Mouse (Mus musculus) liver, embryonic 12.5 days (tissue): Measurements from ENCODE around the gene Shisal2b. TPM values are rescaled to one million over a fixed set of nuclear protein-coding genes. Genes with fewer than 3 reads are reported as not detected.

Experiments used
- ATAC-seq: fragments of 200-750 bp; cut with Nextera tagmentation; 2 replicates; pipeline ENCODE4 v1.8.0; 2017; ENCODE audit warnings: moderate number of reproducible peaks, mild to moderate bottlenecking, moderate library complexity
- H3K27ac ChIP-seq: fragments of 300-500 bp; sonication (generic); 2 replicates; pipeline ENCODE4 v1.5.1; 2016; ENCODE audit warnings: mild to moderate bottlenecking
- H3K27me3 ChIP-seq: fragments of 300-500 bp; sonication (generic); replicated peaks from 2 replicates; pipeline ENCODE4 v1.6.1; 2016; ENCODE audit warnings: mild to moderate bottlenecking, moderate library complexity
- H3K36me3 ChIP-seq: fragments of 300-500 bp; sonication (generic); 2 replicates; pipeline ENCODE4 v1.6.1; 2016; ENCODE audit warnings: mild to moderate bottlenecking, moderate library complexity
- H3K4me1 ChIP-seq: fragments of 300-500 bp; sonication (generic); 2 replicates; pipeline ENCODE4 v1.6.1; 2016
- H3K4me2 ChIP-seq: fragments of 300-500 bp; sonication (generic); 2 replicates; pipeline ENCODE4 v1.6.1; 2016; ENCODE audit warnings: mild to moderate bottlenecking, moderate library complexity
- H3K4me3 ChIP-seq: fragments of 300-500 bp; sonication (generic); 2 replicates; pipeline ENCODE4 v1.5.1; 2016; ENCODE audit warnings: mild to moderate bottlenecking, moderate library complexity
- H3K9ac ChIP-seq: fragments of 300-500 bp; sonication (generic); 2 replicates; pipeline ENCODE4 v1.6.1; 2016; ENCODE audit warnings: mild to moderate bottlenecking, moderate library complexity
- H3K9me3 ChIP-seq: fragments of 300-500 bp; sonication (generic); replicated peaks from 2 replicates; pipeline ENCODE4 v1.6.1; 2016; ENCODE audit warnings: mild to moderate bottlenecking, moderate library complexity
- WGBS: fragments of 180-500 bp; shearing (Covaris S2); methylation state at CpG from one replicate; pipeline ENCODE4 v1.1.7; 2016; ENCODE audit not compliant: insufficient replicate concordance; 5-methylcytosine and 5-hydroxymethylcytosine counted together
- polyA plus RNA-seq: library from polyadenylated mRNA; unstranded; fragments of >200 nt; fragmentation: Nextera tagmentation; extraction: Ambion mirVana; gene quantifications from 2 replicates; pipeline ENCODE4 v1.2.1, GENCODE M21; 2016

Gene Shisal2b
- polyA plus RNA-seq, 1 experiment from 2014 or later, result not detected

GRCm38 (mm10) chr13:104799566-104800182 lies 64.0 kb downstream of the Shisal2b start:
- Histone ChIP-seq H3K9me3 (no peaks in the 10 kb centered on the region), H3K4me2 (no peak overlapping the region), H3K4me1 (no peaks in the 10 kb centered on the region), H3K36me3 (peaks cover 31% of the 10 kb centered on the region), H3K27ac (no peak overlapping the region), H3K9ac (no peak overlapping the region), H3K4me3 (no peak overlapping the region), H3K27me3 (no peaks in the 10 kb centered on the region)
- 78% methylated on average over 7 of the region's 7 CpGs for WGBS
- no peak for ATAC-seq

GRCm38 (mm10) chr13:104799067-104799466 lies 64.6 kb downstream of the Shisal2b start:
- ATAC-seq, result no peak

More at GRCm38 (mm10) chr13:104799067-104799466, 64.6 kb downstream of the Shisal2b start:
- 81% methylated on average over 8 of the region's 8 CpGs for WGBS
- Histone ChIP-seq H3K27me3 (no peaks in the 10 kb centered on the region), H3K36me3 (peaks cover 29% of the 10 kb centered on the region), H3K4me2 (no peak overlapping the region), H3K27ac (no peak overlapping the region), H3K9ac (no peak overlapping the region), H3K9me3 (no peaks in the 10 kb centered on the region), H3K4me1 (no peaks in the 10 kb centered on the region), H3K4me3 (no peak overlapping the region)

Other genes starting within 250 kb of the Shisal2b start
- 10.7 and 10.9 TPM in 2 replicates for gene Srek1ip1, start 71.4 kb downstream of the Shisal2b start, polyA plus RNA-seq
- 14.8 and 18.2 TPM in 2 replicates for gene Cwc27, start 46.8 kb downstream of the Shisal2b start, polyA plus RNA-seq
- gene Rgs7bp, start 191.0 kb upstream of the Shisal2b start, polyA plus RNA-seq, result 0.54 and 0.64 TPM in 2 replicates
- gene 4933425L06Rik, start 218.2 kb upstream of the Shisal2b start, polyA plus RNA-seq, result not detected in 2 replicates